Mouse (Mus musculus) lung, adult 2 months (tissue): ENCODE data around the gene Pacrg.

ENCODE experiments used
- CTCF ChIP-seq: fragments of 200-500 bp; IDR thresholded peaks from 2 replicates; pipeline ENCODE4 v1.5.1; 2011; ENCODE audit warnings: mild to moderate bottlenecking, low read length, control low read depth; ENCODE audit not compliant: insufficient read depth
- POLR2A ChIP-seq: fragments of 200-500 bp; IDR thresholded peaks from 2 replicates; pipeline ENCODE4 v1.6.1; 2011; ENCODE audit warnings: low read depth, mild to moderate bottlenecking, control low read depth, low read length, borderline replicate concordance; ENCODE audit errors: extremely low read depth

GRCm38 (mm10) chr17:10597741-10598140, 242.4 kb downstream of the Pacrg start:
- TF ChIP-seq CTCF (no peak), POLR2A (no peak)
